Mouse (Mus musculus): ENCODE measurements around the gene Zfp386.

GRCm38 (mm10) chr12:116049236-116049635 lies 1.7 kb downstream of the Zfp386 start:
- TF ChIP-seq CTCF (IDR thresholded peaks at IDR 0.05; ENCODE audit: borderline replicate concordance, insufficient read depth, low read length) (no peak), POLR2A (IDR thresholded peaks at IDR 0.05; ENCODE audit: low read depth, low read length) (no peak)

All from embryonic fibroblast, embryonic 13.5 days (primary cell).